Mouse (Mus musculus) G1E (cell line): ENCODE measurements at regions not wholly inside any gene's neighbourhood (a gene's known extent, or its start where the extent isn't known, plus 50 kb on each side); places are given as distances from the start of the nearest gene placed in this dataset.

Experiments
- ATAC-seq: 2 replicates; pipeline ENCODE4 v1.8.0; 2016; ENCODE audit warnings: mild to moderate bottlenecking; ENCODE audit not compliant: insufficient number of reproducible peaks, poor library complexity, low FRiP score, severe bottlenecking; ENCODE audit errors: extremely low read depth
- DNase-seq: peaks from one replicate; pipeline ENCODE4 v3.0.0; 2012; ENCODE audit warnings: low spot score
- H3K27me3 ChIP-seq: 2 replicates; pipeline ENCODE4 v1.6.1; 2012; ENCODE audit warnings: mild to moderate bottlenecking, low read length, inconsistent platforms; ENCODE audit not compliant: insufficient read depth
- H3K36me3 ChIP-seq: replicated peaks from 2 replicates; pipeline ENCODE3; 2012; ENCODE audit warnings: mild to moderate bottlenecking, inconsistent platforms
- H3K4me1 ChIP-seq: 2 replicates; pipeline ENCODE4 v1.6.1; 2012; ENCODE audit warnings: low read depth, low read length, inconsistent platforms, mixed read lengths; ENCODE audit not compliant: insufficient read depth
- H3K4me3 ChIP-seq: 2 replicates; pipeline ENCODE4 v1.5.1; 2012; ENCODE audit warnings: low read depth, mild to moderate bottlenecking, inconsistent platforms, low read length, moderate library complexity, mixed read lengths
- H3K9me3 ChIP-seq: replicated peaks from 2 replicates; pipeline ENCODE4 v1.6.1; 2012; ENCODE audit warnings: inconsistent platforms
- CTCF ChIP-seq: IDR thresholded peaks from 2 replicates; pipeline ENCODE4 v1.5.1; 2012; ENCODE audit warnings: low read depth, low read length, inconsistent platforms, mixed read lengths
- GATA1 ChIP-seq: IDR thresholded peaks from 2 replicates; pipeline ENCODE4 v1.6.1; 2012; ENCODE audit warnings: borderline replicate concordance, low read length, inconsistent platforms, mixed read lengths
- GATA2 ChIP-seq: IDR thresholded peaks from 2 replicates; pipeline ENCODE4 v1.6.1; 2012; ENCODE audit warnings: low read depth, low read length, inconsistent platforms, borderline replicate concordance
- POLR2AphosphoS5 ChIP-seq: IDR thresholded peaks from 2 replicates; pipeline ENCODE4 v1.6.1; 2012; ENCODE audit warnings: low read depth, low read length, inconsistent platforms; ENCODE audit not compliant: insufficient replicate concordance
- TAL1 ChIP-seq: conservative IDR thresholded peaks from 2 replicates; pipeline ENCODE4 v1.6.1; 2012; ENCODE audit warnings: low read depth, low read length, inconsistent platforms, mixed read lengths

GRCm38 (mm10) chr4:124272002-124272401, 338.6 kb downstream of the 3100002H09Rik start:
- TF ChIP-seq TAL1: no peak
- no peak for TF ChIP-seq GATA1
- no peak for TF ChIP-seq POLR2AphosphoS5
- TF ChIP-seq GATA2: no peak
- no peak for TF ChIP-seq CTCF
- no peak for DNase-seq
- Histone ChIP-seq H3K4me1 (no peaks in the 10 kb centered on the region), H3K27me3 (no peaks in the 10 kb centered on the region), H3K4me3 (no peak overlapping the region), H3K36me3 (no peaks in the 10 kb centered on the region), H3K9me3 (no peaks in the 10 kb centered on the region)
- ATAC-seq: no peak

- TF ChIP-seq POLR2AphosphoS5 (no peak), GATA2 (no peak), CTCF (no peak), TAL1 (no peak), GATA1 (no peak)
- H3K4me1 ChIP-seq: no peaks in the 10 kb centered on the region
- no peaks in the 10 kb centered on the region for H3K36me3 ChIP-seq
- no peak for DNase-seq
- H3K9me3 ChIP-seq: no peaks in the 10 kb centered on the region
- H3K27me3 ChIP-seq: no peaks in the 10 kb centered on the region
- no peak for ATAC-seq
- H3K4me3 ChIP-seq: no peak overlapping the region
These were observed 342.2 kb downstream of the 3100002H09Rik start for GRCm38 (mm10) chr4:124268404-124268803.

GRCm38 (mm10) chr4:124266573-124266972, 344.0 kb downstream of the 3100002H09Rik start:
- TF ChIP-seq TAL1 (no peak), GATA1 (no peak), GATA2 (no peak), POLR2AphosphoS5 (no peak), CTCF (no peak)
- H3K4me3 ChIP-seq: no peak overlapping the region
- no peaks in the 10 kb centered on the region for H3K4me1 ChIP-seq
- no peak for ATAC-seq
- no peak for DNase-seq
- no peaks in the 10 kb centered on the region for H3K36me3 ChIP-seq
- H3K27me3 ChIP-seq: no peaks in the 10 kb centered on the region
- H3K9me3 ChIP-seq: no peaks in the 10 kb centered on the region

GRCm38 (mm10) chr4:124265527-124265926, 345.1 kb downstream of the 3100002H09Rik start:
- TF ChIP-seq GATA2 (no peak), TAL1 (no peak), CTCF (no peak), GATA1 (no peak), POLR2AphosphoS5 (no peak)
- no peak overlapping the region for H3K4me3 ChIP-seq
- no peaks in the 10 kb centered on the region for H3K9me3 ChIP-seq
- H3K27me3 ChIP-seq: no peaks in the 10 kb centered on the region
- DNase-seq: no peak
- H3K36me3 ChIP-seq: no peaks in the 10 kb centered on the region
- ATAC-seq: no peak
- no peaks in the 10 kb centered on the region for H3K4me1 ChIP-seq

- ATAC-seq (no peak), DNase-seq (no peak)
- Histone ChIP-seq H3K4me3 (no peak overlapping the region), H3K27me3 (no peaks in the 10 kb centered on the region), H3K4me1 (no peaks in the 10 kb centered on the region), H3K36me3 (no peaks in the 10 kb centered on the region), H3K9me3 (no peaks in the 10 kb centered on the region)
- TF ChIP-seq GATA2 (no peak), GATA1 (no peak), POLR2AphosphoS5 (no peak), CTCF (no peak), TAL1 (no peak)
These were observed 339.2 kb upstream of the 4930535I16Rik start for GRCm38 (mm10) chr4:124257006-124257405.

- Histone ChIP-seq H3K27me3 (no peaks in the 10 kb centered on the region), H3K36me3 (no peaks in the 10 kb centered on the region), H3K9me3 (no peaks in the 10 kb centered on the region), H3K4me3 (no peak overlapping the region), H3K4me1 (no peaks in the 10 kb centered on the region)
- no peak for ATAC-seq
- no peak for DNase-seq
- TF ChIP-seq CTCF (no peak), GATA2 (no peak), GATA1 (no peak), TAL1 (no peak)
These were observed 338.7 kb upstream of the 4930535I16Rik start for GRCm38 (mm10) chr4:124256515-124256914.

- ATAC-seq (no peak), DNase-seq (no peak)
- no peaks in the 10 kb centered on the region for H3K36me3 ChIP-seq
- no peaks in the 10 kb centered on the region for H3K4me1 ChIP-seq
- no peaks in the 10 kb centered on the region for H3K9me3 ChIP-seq
- no peak overlapping the region for H3K4me3 ChIP-seq
- no peak for TF ChIP-seq CTCF
- TF ChIP-seq GATA2: no peak
- TF ChIP-seq POLR2AphosphoS5: no peak
- no peak for TF ChIP-seq GATA1
- no peak for TF ChIP-seq TAL1
- H3K27me3 ChIP-seq: no peaks in the 10 kb centered on the region
These were observed 337.3 kb upstream of the 4930535I16Rik start for GRCm38 (mm10) chr4:124255183-124255543.
